Mouse (Mus musculus) heart, adult 8-10 months (tissue): ENCODE measurements around the gene Syn3. TPM values are rescaled to one million over a fixed set of nuclear protein-coding genes. Genes with fewer than 3 reads are reported as not detected.

Experiments used
- DNase-seq: peaks from one replicate; pipeline ENCODE4 v3.0.0; 2022; ENCODE audit warnings: low spot score
- total RNA-seq, 4 experiments: library from RNA; stranded (reverse); gene quantifications; 2 replicates each; pipeline ENCODE4 v1.2.4; 2022

Syn3 gene
- total RNA-seq, 4 experiments from 2014 or later = 0.34 to 0.79 (median 0.47) TPM

GRCm38 (mm10) chr10:86006455-86006854, 492.2 kb downstream of the Syn3 start:
- DNase-seq = no peak

Other genes with a start within 250 kb of the Syn3 start
- gene Timp3, start 198.5 kb downstream of the Syn3 start, total RNA-seq = 100 to 1,000 TPM; 157 to 180 (median 176) TPM
- 100 to 1,000 TPM; 347 to 447 (median 351) TPM for gene Hsp90b1, start 206.6 kb upstream of the Syn3 start, total RNA-seq
- gene Ttc41, start 206.9 kb upstream of the Syn3 start, total RNA-seq = 1 to 10 TPM; 1.6 to 2.7 (median 2.1) TPM